Mouse (Mus musculus): ENCODE results near the gene Herc1. TPM values are rescaled to one million over a fixed set of nuclear protein-coding genes. Genes with fewer than 3 reads are reported as not detected.

Herc1 gene
- polyA plus RNA-seq, 1 experiment from 2014 or later: 16.3 TPM

DNA sequence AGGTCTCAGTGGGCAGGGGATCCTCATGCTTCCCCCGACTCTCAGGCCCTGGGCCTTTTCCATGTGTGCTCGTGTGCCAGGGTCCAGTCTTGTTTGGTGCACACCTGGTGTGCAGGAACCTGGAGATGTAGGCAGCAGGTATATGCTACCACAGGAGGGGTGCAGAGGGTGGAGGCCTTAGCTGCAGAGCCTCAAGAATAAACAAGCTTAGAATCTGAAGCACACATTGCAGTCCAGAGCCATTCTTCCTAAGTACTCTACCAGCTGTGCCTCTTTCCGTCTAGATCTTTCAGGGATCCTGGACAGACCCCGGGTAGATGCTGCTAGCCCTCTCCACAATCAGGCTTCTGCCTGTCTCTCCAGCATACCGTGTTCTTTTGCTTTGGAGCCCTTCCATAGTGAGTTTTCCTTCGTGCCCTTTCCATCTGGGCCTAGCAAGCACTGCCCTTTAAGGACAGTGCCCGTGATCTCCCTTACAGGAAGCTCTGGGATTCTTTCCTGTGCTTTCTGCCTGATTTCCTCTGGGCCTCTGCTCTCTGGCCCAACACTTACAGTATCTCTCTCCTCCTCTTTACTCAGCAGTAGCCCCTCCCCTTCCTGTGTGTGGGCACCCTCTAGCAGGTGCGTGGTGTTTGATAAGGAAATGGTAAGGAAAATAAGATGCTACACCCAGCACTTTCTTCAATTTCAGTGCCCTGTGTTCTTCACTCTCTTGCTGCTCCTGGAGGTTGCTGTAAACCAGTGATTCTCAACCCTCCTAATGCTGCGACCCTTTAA, 155.1 kb downstream of the Herc1 start:
- H3K9ac ChIP-seq (ENCODE audit: low read length): no peak overlapping the region
- H3K27me3 ChIP-seq (ENCODE audit: control insufficient read depth, insufficient read depth, low read length): no peaks in the 10 kb centered on the region
- H3K4me3 ChIP-seq (ENCODE audit: low read length): no peak overlapping the region
- no peak for ATAC-seq (replicated peaks; ENCODE audit: extremely low read depth, insufficient read depth, low FRiP score)
- no peak overlapping the region for H3K27ac ChIP-seq (ENCODE audit: low read length)
- peaks cover 3% of the 10 kb centered on the region for H3K4me1 ChIP-seq (ENCODE audit: control insufficient read depth, insufficient read depth, low read length)
- H3K36me3 ChIP-seq (ENCODE audit: control insufficient read depth, insufficient read depth): peaks cover 24% of the 10 kb centered on the region
- H3K4me2 ChIP-seq (ENCODE audit: low read depth, low read length): no peak overlapping the region
- 65% methylated on average over 9 of the region's 9 CpGs for WGBS
- H3K9me3 ChIP-seq (replicated peaks; ENCODE audit: control insufficient read depth, low read length): no peaks in the 10 kb centered on the region

GRCm38 (mm10) chr9:66506011-66506410, 155.8 kb downstream of the Herc1 start:
- Histone ChIP-seq H3K36me3 (ENCODE audit: control insufficient read depth, insufficient read depth) (peaks cover 18% of the 10 kb centered on the region), H3K9me3 (replicated peaks; ENCODE audit: control insufficient read depth, low read length) (no peaks in the 10 kb centered on the region)
- 73% methylated on average over 4 of the region's 4 CpGs for WGBS

GRCm38 (mm10) chr9:66506424-66506823, 156.2 kb downstream of the Herc1 start:
- Histone ChIP-seq H3K4me2 (ENCODE audit: low read depth, low read length) (no peak overlapping the region), H3K36me3 (ENCODE audit: control insufficient read depth, insufficient read depth) (peaks cover 18% of the 10 kb centered on the region)
- no peak for ATAC-seq (replicated peaks; ENCODE audit: extremely low read depth, insufficient read depth, low FRiP score)

More at GRCm38 (mm10) chr9:66506011-66506410, 155.8 kb downstream of the Herc1 start:
- no peak overlapping the region for H3K4me2 ChIP-seq (ENCODE audit: low read depth, low read length)
- no peak overlapping the region for H3K9ac ChIP-seq (ENCODE audit: low read length)
- no peak overlapping the region for H3K4me3 ChIP-seq (ENCODE audit: low read length)
- H3K27me3 ChIP-seq (ENCODE audit: control insufficient read depth, insufficient read depth, low read length): no peaks in the 10 kb centered on the region
- no peak for ATAC-seq (replicated peaks; ENCODE audit: extremely low read depth, insufficient read depth, low FRiP score)
- peaks cover 10% of the 10 kb centered on the region for H3K4me1 ChIP-seq (ENCODE audit: control insufficient read depth, insufficient read depth, low read length)
- no peak overlapping the region for H3K27ac ChIP-seq (ENCODE audit: low read length)

GRCm38 (mm10) chr9:66507684-66508083, 157.4 kb downstream of the Herc1 start:
- 83% methylated on average over 3 of the region's 3 CpGs for WGBS
- Histone ChIP-seq H3K27ac (ENCODE audit: low read length) (no peak overlapping the region), H3K9me3 (replicated peaks; ENCODE audit: control insufficient read depth, low read length) (no peaks in the 10 kb centered on the region), H3K4me2 (ENCODE audit: low read depth, low read length) (no peak overlapping the region), H3K4me3 (ENCODE audit: low read length) (no peak overlapping the region), H3K27me3 (ENCODE audit: control insufficient read depth, insufficient read depth, low read length) (no peaks in the 10 kb centered on the region), H3K9ac (ENCODE audit: low read length) (no peak overlapping the region), H3K36me3 (ENCODE audit: control insufficient read depth, insufficient read depth) (peaks cover 9% of the 10 kb centered on the region), H3K4me1 (ENCODE audit: control insufficient read depth, insufficient read depth, low read length) (peaks cover 14% of the 10 kb centered on the region)
- ATAC-seq (replicated peaks; ENCODE audit: extremely low read depth, insufficient read depth, low FRiP score): no peak

More at GRCm38 (mm10) chr9:66506424-66506823, 156.2 kb downstream of the Herc1 start:
- Histone ChIP-seq H3K4me3 (ENCODE audit: low read length) (no peak overlapping the region), H3K9me3 (replicated peaks; ENCODE audit: control insufficient read depth, low read length) (no peaks in the 10 kb centered on the region), H3K27me3 (ENCODE audit: control insufficient read depth, insufficient read depth, low read length) (no peaks in the 10 kb centered on the region), H3K27ac (ENCODE audit: low read length) (no peak overlapping the region), H3K9ac (ENCODE audit: low read length) (no peak overlapping the region), H3K4me1 (ENCODE audit: control insufficient read depth, insufficient read depth, low read length) (peaks cover 11% of the 10 kb centered on the region)

DNA sequence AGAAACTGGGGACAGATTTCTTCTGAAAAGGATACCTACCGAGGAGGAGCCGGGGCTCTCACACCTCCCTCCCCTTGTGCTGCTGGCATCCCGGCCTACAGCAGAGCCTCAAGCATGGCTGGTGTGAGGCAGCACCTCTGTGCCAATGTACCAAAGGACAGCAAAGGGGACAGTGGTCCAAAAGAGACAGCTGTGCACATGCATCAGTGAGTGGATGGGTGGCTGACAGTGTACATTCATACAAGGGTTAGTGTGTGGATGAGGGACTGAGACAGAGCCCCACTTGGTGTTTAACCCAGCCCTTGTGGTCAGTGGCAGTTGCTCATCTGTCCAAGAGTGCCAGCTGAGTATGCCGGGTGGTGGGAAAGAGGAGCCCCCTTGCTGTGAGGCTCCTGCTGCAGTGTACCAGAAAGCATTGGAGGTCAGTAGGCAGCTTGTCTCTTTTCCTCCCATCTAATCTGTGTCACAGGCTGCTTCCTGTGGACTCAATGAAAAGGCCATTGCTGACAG, 158.7 kb downstream of the Herc1 start:
- no peak overlapping the region for H3K9ac ChIP-seq (ENCODE audit: low read length)
- H3K4me3 ChIP-seq (ENCODE audit: low read length): no peak overlapping the region
- H3K27me3 ChIP-seq (ENCODE audit: control insufficient read depth, insufficient read depth, low read length): no peaks in the 10 kb centered on the region
- WGBS: 61% methylated on average over 4 of the region's 4 CpGs
- no peak for ATAC-seq (replicated peaks; ENCODE audit: extremely low read depth, insufficient read depth, low FRiP score)
- H3K4me2 ChIP-seq (ENCODE audit: low read depth, low read length): no peak overlapping the region
- peaks cover 16% of the 10 kb centered on the region for H3K4me1 ChIP-seq (ENCODE audit: control insufficient read depth, insufficient read depth, low read length)
- H3K27ac ChIP-seq (ENCODE audit: low read length): peak overlapping the region; percentile 11; the same call in 1 of the 2 replicates
- no peaks in the 10 kb centered on the region for H3K9me3 ChIP-seq (replicated peaks; ENCODE audit: control insufficient read depth, low read length)
- peaks cover 9% of the 10 kb centered on the region for H3K36me3 ChIP-seq (ENCODE audit: control insufficient read depth, insufficient read depth)

- H3K4me2 ChIP-seq (ENCODE audit: low read depth, low read length): peak overlapping the region; percentile 99
These were observed 160.1 kb downstream of the Herc1 start for GRCm38 (mm10) chr9:66510351-66510841.

GRCm38 (mm10) chr9:66510944-66511343, 160.7 kb downstream of the Herc1 start:
- WGBS: 7% methylated on average over 2 of the region's 2 CpGs
- no peaks in the 10 kb centered on the region for H3K9me3 ChIP-seq (replicated peaks; ENCODE audit: control insufficient read depth, low read length)
- H3K27ac ChIP-seq (ENCODE audit: low read length): peak overlapping the region; percentile 99
- H3K27me3 ChIP-seq (ENCODE audit: control insufficient read depth, insufficient read depth, low read length): no peaks in the 10 kb centered on the region
- peak overlapping the region; percentile 91 for H3K9ac ChIP-seq (ENCODE audit: low read length)
- H3K36me3 ChIP-seq (ENCODE audit: control insufficient read depth, insufficient read depth): peaks cover 7% of the 10 kb centered on the region
- H3K4me1 ChIP-seq (ENCODE audit: control insufficient read depth, insufficient read depth, low read length): peaks cover 25% of the 10 kb centered on the region
- ATAC-seq (replicated peaks; ENCODE audit: extremely low read depth, insufficient read depth, low FRiP score): no peak
- peak overlapping the region; percentile 99 for H3K4me2 ChIP-seq (ENCODE audit: low read depth, low read length)
- peak overlapping the region; percentile 80 for H3K4me3 ChIP-seq (ENCODE audit: low read length)

More at GRCm38 (mm10) chr9:66510351-66510841, 160.1 kb downstream of the Herc1 start:
- Histone ChIP-seq H3K9ac (ENCODE audit: low read length) (peak overlapping the region; percentile 91; the same call in 1 of the 2 replicates), H3K4me1 (ENCODE audit: control insufficient read depth, insufficient read depth, low read length) (peaks cover 23% of the 10 kb centered on the region), H3K36me3 (ENCODE audit: control insufficient read depth, insufficient read depth) (peaks cover 3% of the 10 kb centered on the region; the same call in 1 of the 2 replicates), H3K4me3 (ENCODE audit: low read length) (no peak overlapping the region), H3K27me3 (ENCODE audit: control insufficient read depth, insufficient read depth, low read length) (no peaks in the 10 kb centered on the region), H3K9me3 (replicated peaks; ENCODE audit: control insufficient read depth, low read length) (no peaks in the 10 kb centered on the region), H3K27ac (ENCODE audit: low read length) (peak overlapping the region; percentile 99)
- WGBS: 70% methylated on average over 7 of the region's 7 CpGs
- ATAC-seq (replicated peaks; ENCODE audit: extremely low read depth, insufficient read depth, low FRiP score): no peak

DNA sequence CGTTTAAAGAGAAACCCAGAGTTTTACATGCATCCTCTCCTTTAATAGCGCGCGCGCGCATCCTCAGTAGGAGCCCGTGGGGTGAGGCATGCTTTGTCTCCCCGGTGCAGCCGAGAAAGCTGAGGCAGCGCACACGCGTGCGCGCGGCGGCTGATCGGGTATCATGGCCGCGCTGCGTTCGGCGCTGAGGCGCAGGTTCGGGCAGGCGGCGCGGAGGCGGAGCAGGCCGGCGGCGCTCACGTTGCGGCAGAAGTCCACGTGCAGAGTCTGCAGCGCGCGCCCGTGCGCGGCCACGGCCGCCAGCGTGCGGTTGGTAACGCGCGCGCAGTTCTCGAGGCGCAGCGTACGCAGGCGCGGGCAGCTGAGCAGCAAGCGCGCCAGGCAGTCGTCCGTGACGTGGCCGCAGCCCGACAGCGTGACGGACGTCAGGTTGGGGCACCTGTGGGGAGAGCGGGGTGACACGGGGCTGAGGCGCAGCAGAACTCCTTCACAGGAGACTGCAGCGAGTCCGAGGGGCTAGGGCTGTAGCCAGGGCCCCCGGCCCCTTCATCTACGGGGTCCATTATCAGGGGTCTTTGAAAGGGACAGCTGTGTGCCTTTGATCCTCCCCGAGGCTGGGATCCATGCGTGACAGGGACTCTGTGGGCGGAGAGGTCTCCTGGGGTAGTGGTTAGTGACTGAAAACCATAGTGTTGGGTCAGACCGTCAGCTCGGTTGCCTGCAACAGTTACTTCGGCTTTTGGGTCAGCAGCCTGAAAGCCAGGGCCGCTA, 161.5 kb downstream of the Herc1 start:
- Histone ChIP-seq H3K9ac (ENCODE audit: low read length) (peak overlapping the region; percentile 91), H3K4me2 (ENCODE audit: low read depth, low read length) (peak overlapping the region; percentile 99), H3K27me3 (ENCODE audit: control insufficient read depth, insufficient read depth, low read length) (no peaks in the 10 kb centered on the region), H3K36me3 (ENCODE audit: control insufficient read depth, insufficient read depth) (peaks cover 15% of the 10 kb centered on the region), H3K4me1 (ENCODE audit: control insufficient read depth, insufficient read depth, low read length) (peaks cover 30% of the 10 kb centered on the region), H3K9me3 (replicated peaks; ENCODE audit: control insufficient read depth, low read length) (no peaks in the 10 kb centered on the region), H3K27ac (ENCODE audit: low read length) (peak overlapping the region; percentile 99), H3K4me3 (ENCODE audit: low read length) (peak overlapping the region; percentile 80)
- ATAC-seq (replicated peaks; ENCODE audit: extremely low read depth, insufficient read depth, low FRiP score): peak; percentile 71
- WGBS: under 1% methylated on average over 78 of the region's 78 CpGs
